Mouse (Mus musculus) hematopoietic stem cell, adult 5-6 weeks (primary cell): ENCODE data around the gene Rcor1. TPM values are rescaled to one million over a fixed set of nuclear protein-coding genes. Genes with fewer than 3 reads are reported as not detected.

Experiments used
- ATAC-seq, 2 experiments: fragments of 125-278 bp in 1 of 2; replicated peaks in 1 of 2; 2 replicates each; pipeline ENCODE4 v1.8.0; 2016 to 2017; ENCODE audit warnings: inconsistent platforms in 2 of 2, mild to moderate bottlenecking in 2 of 2, moderate number of reproducible peaks in 2 of 2, low read depth in 1 of 2, moderate TSS enrichment in 1 of 2; ENCODE audit not compliant: low FRiP score in 2 of 2, poor library complexity in 2 of 2, severe bottlenecking in 2 of 2, insufficient read depth in 1 of 2, low TSS enrichment in 1 of 2
- total RNA-seq: library from RNA; stranded (forward); fragments of 172-1452, 232-1000 nt; gene quantifications from 2 replicates; pipeline ENCODE4 v1.2.3, GENCODE M21; 2017

The Rcor1 gene
- total RNA-seq, 1 experiment from 2014 or later, result 47.7 TPM

DNA sequence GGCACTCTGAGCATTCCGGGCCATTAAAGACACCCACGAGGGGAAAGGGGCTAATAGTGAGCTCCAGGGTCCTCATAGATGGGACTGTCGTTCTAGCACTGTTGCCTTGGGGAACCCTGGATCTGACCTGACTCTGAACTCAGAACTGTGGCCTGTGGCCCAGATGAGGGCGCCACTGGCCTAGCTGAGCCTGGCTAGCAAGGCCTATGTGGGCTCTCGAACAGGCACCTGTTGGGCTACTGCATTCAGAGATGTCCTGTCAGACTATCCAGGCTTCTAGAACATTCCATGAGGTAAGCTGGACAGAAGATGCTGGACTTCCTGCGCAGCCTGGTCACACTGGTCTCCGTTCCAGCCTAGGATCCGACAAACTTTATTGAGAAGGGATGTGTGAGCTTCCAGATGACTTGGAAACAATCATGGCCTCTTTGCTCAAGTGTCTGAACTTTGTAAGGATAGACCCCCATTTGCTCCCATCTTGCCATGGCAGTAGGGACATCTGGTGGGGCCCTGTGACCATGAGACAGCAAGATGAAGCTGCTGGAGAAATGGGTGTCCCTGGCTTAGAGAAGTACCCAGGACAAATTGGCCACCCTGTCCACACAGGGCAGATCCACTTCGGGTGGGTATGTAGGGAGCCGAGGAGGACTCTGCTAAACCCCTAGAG, 126.1 kb downstream of the Rcor1 start:
- ATAC-seq, result peak in 1 of 2 experiments; percentile 39; a peak in 2 of 4 replicates

Other genes with a start within 250 kb of the Rcor1 start
- 0.25 and 0.31 TPM in 2 replicates for gene Mok, start 198.4 kb upstream of the Rcor1 start, total RNA-seq
- gene Zfp839, start 189.1 kb upstream of the Rcor1 start, total RNA-seq, result 8.2 and 10.3 TPM in 2 replicates
- gene Cinp, start 150.2 kb upstream of the Rcor1 start, total RNA-seq, result 53.8 and 73.5 TPM in 2 replicates
- gene Tecpr2, start 150.1 kb upstream of the Rcor1 start, total RNA-seq, result 3.8 and 6.1 TPM in 2 replicates
- 4.2 and 6.8 TPM in 2 replicates for gene Ankrd9, start 60.3 kb upstream of the Rcor1 start, total RNA-seq
- 18.8 and 22.2 TPM in 2 replicates for gene Traf3, start 127.0 kb downstream of the Rcor1 start, total RNA-seq
- not detected in 2 replicates for gene 4930595D18Rik, start 145.1 kb downstream of the Rcor1 start, total RNA-seq
- not detected in 2 replicates for gene Amn, start 231.7 kb downstream of the Rcor1 start, total RNA-seq